Mouse (Mus musculus) c-Kit-positive CD71-positive TER-119-negative erythroid progenitor cells, embryonic 14.5 days (primary cell): ENCODE measurements at regions not wholly inside any gene's neighbourhood (a gene's known extent, or its start where the extent isn't known, plus 50 kb on each side); places are given as distances from the start of the nearest gene placed in this dataset.

Source experiments
- DNase-seq: peaks from one replicate; pipeline ENCODE4 v3.0.0-alpha.2; 2013; ENCODE audit warnings: low read depth

- no peak for DNase-seq
Observed at GRCm38 (mm10) chr3:58153141-58153540, 261.4 kb upstream of the Tsc22d2 start.

GRCm38 (mm10) chr3:58153874-58154756 is 260.4 kb upstream of the Tsc22d2 start:
- no peak for DNase-seq

GRCm38 (mm10) chr3:58159384-58159783 is 255.1 kb upstream of the Tsc22d2 start:
- no peak for DNase-seq

- no peak for DNase-seq
Observed at GRCm38 (mm10) chr3:58162238-58162637, 252.3 kb upstream of the Tsc22d2 start.

DNA sequence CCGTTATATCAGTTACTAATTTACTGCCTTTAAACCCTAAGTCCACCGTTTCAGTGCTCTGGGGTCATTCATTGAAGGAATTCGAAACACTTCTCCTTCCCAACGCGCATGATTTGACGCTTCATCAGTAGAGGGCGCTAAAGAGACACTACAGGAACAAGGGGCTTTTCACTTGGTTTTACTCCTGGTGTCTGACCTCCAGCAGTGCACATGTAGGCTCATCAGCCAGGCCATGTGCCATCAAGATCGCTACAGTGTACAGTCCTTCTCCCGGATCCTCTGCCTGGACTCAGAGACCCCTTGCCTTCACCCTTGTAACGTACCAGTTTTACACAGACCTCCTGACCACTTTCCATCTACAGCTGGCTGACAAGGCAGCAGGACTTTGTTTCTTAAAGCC is 250.7 kb upstream of the Tsc22d2 start:
- peak; percentile 53 for DNase-seq

DNA sequence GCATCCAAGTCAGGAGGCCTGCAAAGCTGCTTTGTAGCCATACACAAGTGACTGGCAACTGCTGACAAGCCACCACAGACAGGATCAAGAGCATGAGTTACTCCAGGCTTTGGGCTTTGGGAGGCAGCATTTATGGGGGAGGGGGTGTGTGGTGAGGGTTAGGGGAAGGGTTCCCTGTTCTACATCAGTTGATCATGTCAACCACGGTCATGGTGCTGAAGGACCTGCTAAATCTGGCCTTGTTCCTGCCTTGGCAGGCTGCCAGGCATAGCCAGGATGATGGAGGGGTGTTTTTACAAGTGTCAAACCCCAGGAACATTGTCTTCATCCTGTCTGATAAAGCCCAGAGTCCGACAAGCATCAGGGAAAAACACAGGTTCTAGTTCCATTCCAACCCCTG is 247.9 kb upstream of the Tsc22d2 start:
- DNase-seq: no peak

DNA sequence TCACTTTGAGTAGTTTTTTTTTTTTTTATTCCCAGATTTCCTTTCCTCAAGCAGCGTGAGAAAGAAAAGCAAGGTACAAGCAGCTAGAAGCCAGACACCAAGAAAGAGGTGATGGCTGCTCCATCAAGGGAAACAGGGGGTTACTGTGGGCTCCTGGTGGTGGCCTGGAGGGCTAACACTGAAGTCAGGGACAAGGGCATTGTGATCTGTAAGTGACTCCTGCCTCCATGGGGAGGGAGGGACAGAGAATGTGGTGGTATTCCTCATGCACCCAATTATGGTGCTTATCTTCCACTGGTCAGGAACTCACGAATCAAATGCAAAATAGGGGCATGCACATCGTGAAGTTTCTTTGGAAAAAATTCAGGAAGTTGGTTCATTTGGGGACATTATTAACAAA is 247.4 kb upstream of the Tsc22d2 start:
- DNase-seq: no peak

- no peak for DNase-seq
Observed at GRCm38 (mm10) chr3:58167761-58168290, 246.7 kb upstream of the Tsc22d2 start.

- DNase-seq: no peak
Observed at GRCm38 (mm10) chr3:58168522-58169185, 245.9 kb upstream of the Tsc22d2 start.

DNA sequence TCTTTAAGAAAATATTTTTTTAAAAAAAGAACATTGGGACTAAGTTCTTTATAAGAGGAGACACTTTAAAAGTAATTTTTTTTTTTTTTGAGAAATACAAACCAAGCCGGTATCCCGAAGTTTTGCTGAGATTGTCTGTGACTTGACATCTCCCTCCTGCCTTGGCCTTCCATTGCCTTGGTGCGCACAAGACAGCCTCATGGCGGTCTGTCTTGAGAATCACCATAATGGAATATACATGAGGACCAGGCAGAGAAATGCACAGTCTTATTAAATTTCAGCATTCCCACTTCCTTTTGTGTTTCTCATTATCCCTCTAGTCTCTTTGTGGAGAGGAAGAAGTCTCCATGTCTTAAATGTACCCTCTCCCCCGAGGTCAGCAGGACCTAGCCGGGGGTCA is 244.7 kb upstream of the Tsc22d2 start:
- no peak for DNase-seq

DNA sequence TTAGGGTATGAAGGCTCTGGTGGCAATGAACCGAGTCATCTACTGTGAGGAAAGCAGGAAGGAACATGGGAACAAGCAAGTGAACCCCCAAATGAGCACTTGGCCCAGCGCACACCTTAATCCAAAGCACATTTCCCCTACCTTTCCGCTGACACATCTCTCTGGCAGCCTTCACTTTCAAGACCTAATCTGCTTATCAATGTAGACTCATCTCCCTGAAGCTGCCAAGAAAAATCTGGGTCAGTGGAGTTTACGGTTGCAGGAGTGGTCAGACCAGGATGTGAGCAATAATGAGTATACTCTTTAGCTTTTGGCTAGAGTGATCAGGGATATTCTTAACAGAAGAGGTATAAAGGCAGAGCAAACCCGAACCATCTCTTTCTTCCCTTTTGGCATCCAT is 242.4 kb upstream of the Tsc22d2 start:
- no peak for DNase-seq

DNA sequence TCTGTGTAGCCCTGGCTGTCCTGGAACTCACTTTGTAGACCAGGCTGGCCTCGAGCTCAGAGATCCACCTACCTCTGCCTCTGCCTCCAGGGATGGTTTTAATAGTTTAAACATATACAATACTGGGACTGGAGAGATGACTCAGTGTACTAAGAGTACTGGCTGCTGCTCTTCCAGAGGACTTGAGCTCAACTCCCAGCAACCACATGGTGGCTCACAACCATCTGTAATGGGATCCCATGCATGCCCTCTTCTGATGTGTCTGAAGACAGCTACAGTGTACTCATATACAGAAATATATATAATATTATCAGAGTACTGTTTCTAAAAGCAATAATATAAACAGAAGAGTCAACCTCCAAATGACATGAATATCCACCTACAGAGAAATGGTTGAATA is 240.7 kb upstream of the Tsc22d2 start:
- DNase-seq: no peak

DNA sequence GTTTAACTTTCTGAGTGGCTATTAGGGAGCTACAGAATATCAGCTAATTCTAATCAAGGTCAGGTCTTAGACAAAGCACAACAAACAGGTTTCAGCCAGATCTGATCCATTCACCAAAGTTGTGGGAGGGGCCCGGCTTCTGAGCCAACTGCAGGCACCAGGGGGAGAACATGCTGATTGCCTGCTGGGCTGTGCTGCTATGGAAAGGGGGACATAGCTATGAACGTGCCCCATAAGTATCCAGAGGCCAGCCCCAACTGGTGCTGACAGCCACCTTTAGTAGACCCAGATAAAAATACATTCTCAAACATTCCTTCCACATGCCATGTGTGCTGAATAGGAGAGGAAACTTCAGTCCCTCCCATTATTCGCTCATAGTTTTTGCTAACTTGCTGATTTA is 232.8 kb upstream of the Tsc22d2 start:
- no peak for DNase-seq

GRCm38 (mm10) chr3:58182299-58182698 is 232.2 kb upstream of the Tsc22d2 start:
- DNase-seq: no peak

- DNase-seq: no peak
Observed at GRCm38 (mm10) chr3:58183279-58183678, 231.2 kb upstream of the Tsc22d2 start.

- no peak for DNase-seq
Observed at GRCm38 (mm10) chr3:58200462-58200861, 214.1 kb upstream of the Tsc22d2 start.

GRCm38 (mm10) chr3:58202816-58203215 is 211.7 kb upstream of the Tsc22d2 start:
- no peak for DNase-seq

DNA sequence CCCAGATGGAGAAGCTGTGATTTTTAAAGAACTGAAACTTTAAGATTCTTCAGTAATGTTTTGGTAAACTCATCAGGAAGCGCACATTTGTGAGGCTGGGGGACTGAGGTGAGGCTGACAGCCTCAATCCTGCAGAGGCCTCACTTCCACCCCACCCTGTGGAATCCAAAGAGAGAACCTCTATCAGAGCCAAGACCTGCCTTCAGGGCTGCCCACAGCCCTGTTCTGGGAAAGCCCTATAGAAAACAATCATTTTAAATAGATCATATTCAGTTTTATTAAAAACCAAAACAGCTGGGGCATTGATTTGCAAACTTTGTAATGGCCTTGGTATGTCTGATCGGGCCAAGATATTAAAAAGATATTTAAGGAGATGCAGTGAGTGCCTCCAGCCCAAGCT is 210.7 kb upstream of the Tsc22d2 start:
- DNase-seq: no peak

- DNase-seq: no peak
Observed at GRCm38 (mm10) chr3:58205526-58205925, 209.0 kb upstream of the Tsc22d2 start.

GRCm38 (mm10) chr3:58206776-58207398 is 207.6 kb upstream of the Tsc22d2 start:
- DNase-seq: no peak

GRCm38 (mm10) chr3:58211016-58211415 is 203.5 kb upstream of the Tsc22d2 start:
- DNase-seq: no peak

GRCm38 (mm10) chr3:58224696-58225095 is 189.8 kb upstream of the Tsc22d2 start:
- DNase-seq: no peak
